Mouse (Mus musculus) urinary bladder, postnatal 25 days (tissue): ENCODE measurements at regions not wholly inside any gene's neighbourhood (a gene's known extent, or its start where the extent isn't known, plus 50 kb on each side); places are given as distances from the start of the nearest gene placed in this dataset.
A peak's percentile ranks its signal among the peaks of the same experiment; 100 is the strongest.

ENCODE experiments used
- DNase-seq: peaks from one replicate; pipeline ENCODE4 v3.0.0; 2022; ENCODE audit warnings: low spot score

- peak; percentile 3 for DNase-seq
These were observed 56.6 kb downstream of the Olig3 start for GRCm38 (mm10) chr10:19412926-19413325.

DNA sequence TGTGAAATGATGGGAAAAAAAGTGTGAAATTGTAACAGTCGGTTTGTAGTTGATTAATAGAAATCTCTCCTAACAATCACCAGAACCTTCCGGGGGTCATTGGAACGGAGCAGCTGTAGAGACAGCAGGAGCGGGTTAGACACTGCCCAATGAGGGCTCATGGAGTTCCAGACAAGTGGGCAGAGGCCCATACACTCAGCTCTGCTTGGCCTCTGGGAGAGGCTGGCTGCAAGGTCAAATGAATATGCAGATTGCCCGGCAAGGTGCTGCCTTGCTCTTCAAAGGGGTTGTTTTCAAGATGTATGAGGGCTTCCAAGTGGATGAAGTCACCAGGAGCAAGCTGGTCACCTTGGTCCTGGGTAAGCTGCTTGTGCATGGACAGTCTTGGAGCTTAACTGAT is 57.6 kb downstream of the Olig3 start:
- no peak for DNase-seq

GRCm38 (mm10) chr10:19414834-19415233 is 58.5 kb downstream of the Olig3 start:
- no peak for DNase-seq

DNA sequence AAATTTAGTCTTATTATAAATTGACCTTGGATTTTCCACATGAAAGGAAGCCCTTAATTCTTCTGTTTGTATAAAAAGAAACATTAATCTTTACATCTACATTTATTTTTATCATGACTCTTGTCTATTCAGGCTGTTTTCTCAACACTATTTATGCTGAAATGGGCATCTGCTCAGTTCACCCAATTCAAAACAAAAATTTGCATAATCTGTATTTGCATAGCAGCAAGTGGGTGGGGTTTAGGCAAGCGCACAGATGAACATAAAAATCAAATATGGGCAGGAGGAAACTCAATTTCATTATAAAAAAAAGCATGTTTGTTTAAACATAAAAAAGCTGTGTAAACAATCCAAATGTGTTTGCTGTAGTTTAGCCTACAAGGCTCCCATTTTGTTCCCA is 67.7 kb downstream of the Olig3 start:
- DNase-seq: no peak

- DNase-seq: no peak
These were observed 68.6 kb downstream of the Olig3 start for GRCm38 (mm10) chr10:19424961-19425360.

GRCm38 (mm10) chr10:19426835-19427234 is 70.5 kb downstream of the Olig3 start:
- DNase-seq: no peak

DNA sequence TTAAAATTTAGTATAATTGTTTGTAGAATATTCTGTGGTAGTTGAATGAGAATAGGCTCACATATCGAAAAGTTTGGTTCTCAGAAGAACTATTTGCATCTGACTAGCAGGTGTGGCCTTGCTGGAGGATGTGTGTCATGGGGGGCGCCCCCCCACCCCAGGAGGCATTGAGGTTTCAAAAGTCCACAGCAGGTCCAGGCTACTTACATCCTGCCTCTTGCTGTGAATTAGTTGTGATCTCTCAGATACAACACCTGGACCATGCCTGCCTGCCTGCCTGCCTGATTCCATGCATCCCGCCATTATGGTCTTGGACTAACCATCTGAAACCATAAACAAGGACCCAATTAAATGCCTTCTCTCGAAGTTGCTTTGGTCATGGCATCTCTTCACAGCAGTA is 76.2 kb downstream of the Olig3 start:
- no peak for DNase-seq

DNA sequence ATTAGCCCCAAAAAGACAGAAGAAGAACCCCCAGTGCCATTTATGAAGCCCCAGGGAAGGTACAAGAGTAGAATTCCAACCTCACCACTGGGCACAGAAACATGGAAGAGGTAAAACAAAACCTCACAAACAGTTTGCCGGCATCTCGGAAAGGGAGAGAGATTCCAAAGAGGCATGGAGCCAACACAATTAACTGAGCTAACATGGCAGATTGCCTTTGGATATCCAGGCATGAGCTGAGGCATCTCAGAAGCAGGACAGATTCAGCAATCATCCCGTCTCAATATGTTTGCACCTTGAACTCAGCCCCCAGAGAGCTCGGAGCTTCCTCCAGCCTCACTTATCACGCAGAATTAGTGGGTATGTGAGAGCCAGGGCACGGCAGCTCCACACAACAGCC is 78.3 kb downstream of the Olig3 start:
- no peak for DNase-seq

DNA sequence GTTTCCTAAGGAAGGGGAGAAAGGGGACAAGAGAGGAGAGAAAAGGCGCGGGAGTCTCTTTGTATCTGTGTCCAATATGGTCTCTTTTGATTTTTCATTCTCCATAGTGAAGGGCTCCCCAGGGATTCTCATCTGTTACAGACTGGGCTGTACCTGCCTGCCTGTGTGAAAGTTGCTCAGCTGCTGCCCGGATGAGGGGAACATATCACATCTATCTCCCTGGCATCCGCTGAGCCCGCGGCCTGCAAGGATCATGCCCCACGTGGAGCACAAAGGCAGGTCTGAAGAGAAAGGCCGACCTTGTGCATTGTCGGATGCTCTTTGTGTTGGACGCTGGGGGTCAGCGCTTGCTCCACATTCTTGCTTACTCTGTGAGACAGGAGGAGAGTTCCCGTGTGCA is 85.5 kb downstream of the Olig3 start:
- no peak for DNase-seq

GRCm38 (mm10) chr10:19443516-19443915 is 87.2 kb downstream of the Olig3 start:
- no peak for DNase-seq

GRCm38 (mm10) chr10:19448838-19449559 is 92.7 kb downstream of the Olig3 start:
- no peak for DNase-seq

DNA sequence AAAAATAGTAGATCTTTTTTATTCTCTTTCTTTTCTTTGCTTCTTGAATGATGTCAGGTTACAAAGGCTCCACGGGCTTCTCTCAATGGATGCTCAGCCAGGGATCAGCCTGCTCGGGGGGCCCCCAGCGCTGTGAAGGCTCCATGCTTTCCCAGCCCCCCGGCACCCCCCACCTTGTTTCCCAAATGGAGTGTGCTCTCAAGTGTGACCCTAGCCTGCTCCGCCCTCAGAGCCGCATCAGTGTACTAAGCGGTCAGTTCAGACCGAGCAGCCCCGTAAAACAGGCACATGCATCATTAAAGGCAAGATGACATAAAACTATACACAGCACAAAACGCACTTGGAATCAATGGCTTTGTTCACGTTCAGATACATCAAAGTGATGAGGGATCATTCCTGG is 102.7 kb downstream of the Olig3 start:
- DNase-seq: no peak

DNA sequence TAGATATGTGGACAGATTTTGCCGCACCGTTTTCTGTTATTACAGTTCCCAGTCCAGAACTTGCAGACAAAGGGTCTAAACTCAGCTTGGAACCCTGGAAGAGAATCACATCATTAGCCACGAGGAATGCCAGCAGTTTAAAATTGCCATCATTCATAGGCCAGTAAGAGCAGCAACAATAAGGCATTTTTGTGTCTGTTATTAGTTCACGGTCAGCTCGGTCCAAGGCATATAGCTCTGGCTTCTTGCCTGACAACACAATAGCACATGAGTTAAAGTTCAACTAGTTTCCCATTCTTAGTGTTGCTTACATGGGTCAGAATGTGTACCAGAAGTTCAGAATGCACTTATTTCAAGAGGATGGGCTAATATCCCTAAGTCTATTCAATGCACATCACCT is 103.4 kb downstream of the Olig3 start:
- DNase-seq: no peak

GRCm38 (mm10) chr10:19460164-19460563 is 103.8 kb downstream of the Olig3 start:
- no peak for DNase-seq

GRCm38 (mm10) chr10:19463800-19464199 is 107.5 kb downstream of the Olig3 start:
- DNase-seq: no peak

DNA sequence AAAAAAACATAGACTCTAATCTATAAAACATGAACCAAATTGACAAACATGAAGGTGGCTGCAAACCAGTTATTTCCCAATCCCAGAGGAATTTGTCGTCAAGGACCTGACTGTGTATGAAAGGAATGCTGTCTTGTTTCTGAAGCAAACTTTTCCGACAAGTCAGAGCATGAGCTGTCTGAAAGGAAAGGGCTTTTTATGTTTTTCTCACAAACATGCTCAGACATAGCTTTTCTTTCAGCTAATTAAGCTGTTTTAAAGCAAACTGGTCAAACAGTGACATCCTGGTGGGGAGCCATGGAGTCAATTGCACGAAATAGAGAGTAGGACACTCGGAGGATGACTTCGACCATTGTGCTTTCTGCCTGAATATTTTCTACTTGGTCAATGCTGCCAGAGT is 108.2 kb downstream of the Olig3 start:
- no peak for DNase-seq

DNA sequence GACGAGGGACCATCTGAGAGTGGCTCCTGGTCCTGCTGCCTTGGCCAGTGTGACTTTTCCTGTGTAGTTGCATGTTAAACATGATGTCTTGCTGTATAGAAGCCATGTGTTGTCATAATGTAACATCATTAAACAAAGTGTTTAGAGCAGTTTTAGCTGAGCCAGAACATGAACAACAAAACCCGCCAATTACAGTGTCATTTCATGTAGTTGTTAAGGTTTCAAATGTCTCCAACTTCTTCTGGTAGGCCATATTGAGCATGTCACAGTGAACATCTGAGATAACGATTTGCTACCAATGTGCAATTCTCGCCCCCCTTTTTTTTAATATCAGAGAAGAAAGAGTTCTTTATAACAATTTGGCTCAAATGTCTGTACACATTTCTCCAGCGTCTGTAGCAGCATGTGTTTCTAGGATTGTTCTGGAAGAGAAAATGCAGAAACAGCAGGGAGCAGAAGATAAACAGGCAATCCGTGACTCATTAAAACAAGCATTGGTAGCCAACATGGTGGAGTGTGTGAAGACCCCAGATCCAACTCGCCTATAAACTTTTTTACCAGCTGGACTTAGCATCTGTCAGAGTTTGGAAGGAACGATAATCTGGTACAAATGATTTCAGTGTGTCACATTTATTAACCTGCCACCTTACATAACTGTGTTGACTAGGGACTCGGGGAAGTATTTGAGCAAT is 115.2 kb downstream of the Olig3 start:
- no peak for DNase-seq

- no peak for DNase-seq
These were observed 115.7 kb downstream of the Olig3 start for GRCm38 (mm10) chr10:19472066-19472465.

GRCm38 (mm10) chr10:19472949-19473535 is 116.7 kb downstream of the Olig3 start:
- no peak for DNase-seq

- no peak for DNase-seq
These were observed 106.1 kb upstream of the Ifngr1 start for GRCm38 (mm10) chr10:19485537-19486135.

- DNase-seq: no peak
These were observed 101.2 kb upstream of the Ifngr1 start for GRCm38 (mm10) chr10:19490500-19490899.

GRCm38 (mm10) chr10:19491513-19492380 is 100.0 kb upstream of the Ifngr1 start:
- DNase-seq: peak; percentile 80
